Mouse (Mus musculus): ENCODE data around the gene Myo6. TPM values are rescaled to one million over a fixed set of nuclear protein-coding genes. Genes with fewer than 3 reads are reported as not detected.

Myo6 gene
- polyA plus RNA-seq, 1 experiment from 2014 or later, result 23.1 TPM

GRCm38 (mm10) chr9:80333466-80333865, 168.6 kb downstream of the Myo6 start:
- ATAC-seq (no peak), DNase-seq (ENCODE audit: low spot score) (no peak)
- Histone ChIP-seq H3K27me3 (replicated peaks; ENCODE audit: insufficient read depth, low read length) (no peaks in the 10 kb centered on the region), H3K4me1 (ENCODE audit: insufficient read depth, low read depth, low read length) (no peaks in the 10 kb centered on the region; the same call in 1 of the 2 replicates), H3K9me3 (ENCODE audit: low read length) (no peaks in the 10 kb centered on the region), H3K36me3 (ENCODE audit: insufficient read depth, low read length) (no peaks in the 10 kb centered on the region), H3K4me3 (ENCODE audit: low read depth, low read length) (no peak overlapping the region), H3K27ac (ENCODE audit: low read length) (no peak overlapping the region), H3K9ac (replicated peaks; ENCODE audit: low read depth) (no peak overlapping the region), H3K4me2 (replicated peaks; ENCODE audit: low read depth, low read length) (peak overlapping the region; percentile 35)
- no peak for TF ChIP-seq CTCF (IDR thresholded peaks at IDR 0.05)
- no peak for TF ChIP-seq EP300 (IDR thresholded peaks at IDR 0.05)
- 35% methylated on average over 8 of the region's 8 CpGs for WGBS

GRCm38 (mm10) chr9:80333998-80334605, 169.3 kb downstream of the Myo6 start:
- Histone ChIP-seq H3K4me3 (ENCODE audit: low read depth, low read length) (no peak overlapping the region), H3K9me3 (ENCODE audit: low read length) (no peaks in the 10 kb centered on the region), H3K4me2 (replicated peaks; ENCODE audit: low read depth, low read length) (peak overlapping the region; percentile 35), H3K9ac (replicated peaks; ENCODE audit: low read depth) (no peak overlapping the region), H3K36me3 (ENCODE audit: insufficient read depth, low read length) (no peaks in the 10 kb centered on the region), H3K27me3 (replicated peaks; ENCODE audit: insufficient read depth, low read length) (no peaks in the 10 kb centered on the region), H3K4me1 (ENCODE audit: insufficient read depth, low read depth, low read length) (no peaks in the 10 kb centered on the region; the same call in 1 of the 2 replicates), H3K27ac (ENCODE audit: low read length) (no peak overlapping the region)
- TF ChIP-seq EP300 (IDR thresholded peaks at IDR 0.05) (no peak), CTCF (IDR thresholded peaks at IDR 0.05) (no peak)
- WGBS, result 50% methylated on average over 14 of the region's 14 CpGs
- ATAC-seq (no peak), DNase-seq (ENCODE audit: low spot score) (no peak)

GRCm38 (mm10) chr9:80335660-80336357, 171.0 kb downstream of the Myo6 start:
- no peak overlapping the region for H3K9ac ChIP-seq (replicated peaks; ENCODE audit: low read depth)
- no peaks in the 10 kb centered on the region for H3K36me3 ChIP-seq (ENCODE audit: insufficient read depth, low read length)
- H3K4me3 ChIP-seq (ENCODE audit: low read depth, low read length), result no peak overlapping the region
- ATAC-seq (no peak), DNase-seq (ENCODE audit: low spot score) (no peak)
- 71% methylated on average over 13 of the region's 13 CpGs for WGBS
- no peaks in the 10 kb centered on the region; the same call in 1 of the 2 replicates for H3K4me1 ChIP-seq (ENCODE audit: insufficient read depth, low read depth, low read length)
- H3K9me3 ChIP-seq (ENCODE audit: low read length), result no peaks in the 10 kb centered on the region
- TF ChIP-seq EP300 (IDR thresholded peaks at IDR 0.05) (no peak), CTCF (IDR thresholded peaks at IDR 0.05) (no peak)
- H3K27ac ChIP-seq (ENCODE audit: low read length), result no peak overlapping the region
- H3K27me3 ChIP-seq (replicated peaks; ENCODE audit: insufficient read depth, low read length), result no peaks in the 10 kb centered on the region
- no peak overlapping the region for H3K4me2 ChIP-seq (replicated peaks; ENCODE audit: low read depth, low read length)

GRCm38 (mm10) chr9:80338026-80338425, 173.2 kb downstream of the Myo6 start:
- H3K27me3 ChIP-seq (replicated peaks; ENCODE audit: insufficient read depth, low read length), result no peaks in the 10 kb centered on the region
- 71% methylated on average over 6 of the region's 6 CpGs for whole genome bisulfite sequencing
- TF ChIP-seq CTCF (IDR thresholded peaks at IDR 0.05) (no peak), EP300 (IDR thresholded peaks at IDR 0.05) (no peak)
- no peak overlapping the region for H3K4me2 ChIP-seq (replicated peaks; ENCODE audit: low read depth, low read length)
- no peaks in the 10 kb centered on the region for H3K36me3 ChIP-seq (ENCODE audit: insufficient read depth, low read length)
- no peaks in the 10 kb centered on the region for H3K9me3 ChIP-seq (ENCODE audit: low read length)
- H3K4me3 ChIP-seq (ENCODE audit: low read depth, low read length), result no peak overlapping the region
- no peaks in the 10 kb centered on the region for H3K4me1 ChIP-seq (ENCODE audit: insufficient read depth, low read depth, low read length)
- H3K9ac ChIP-seq (replicated peaks; ENCODE audit: low read depth), result no peak overlapping the region
- no peak overlapping the region for H3K27ac ChIP-seq (ENCODE audit: low read length)
- no peak for ATAC-seq
- no peak for DNase-seq (ENCODE audit: low spot score)

GRCm38 (mm10) chr9:80340927-80341326, 176.1 kb downstream of the Myo6 start:
- 74% methylated on average over 1 of the region's 1 CpGs for whole genome bisulfite sequencing
- Histone ChIP-seq H3K27ac (ENCODE audit: low read length) (no peak overlapping the region), H3K9me3 (ENCODE audit: low read length) (no peaks in the 10 kb centered on the region), H3K9ac (replicated peaks; ENCODE audit: low read depth) (no peak overlapping the region), H3K36me3 (ENCODE audit: insufficient read depth, low read length) (no peaks in the 10 kb centered on the region), H3K4me3 (ENCODE audit: low read depth, low read length) (no peak overlapping the region), H3K4me2 (replicated peaks; ENCODE audit: low read depth, low read length) (no peak overlapping the region), H3K27me3 (replicated peaks; ENCODE audit: insufficient read depth, low read length) (no peaks in the 10 kb centered on the region), H3K4me1 (ENCODE audit: insufficient read depth, low read depth, low read length) (no peaks in the 10 kb centered on the region)
- TF ChIP-seq CTCF (IDR thresholded peaks at IDR 0.05) (no peak), EP300 (IDR thresholded peaks at IDR 0.05) (no peak)
- no peak for DNase-seq (ENCODE audit: low spot score)
- ATAC-seq, result no peak

- H3K4me2 ChIP-seq (replicated peaks; ENCODE audit: low read depth, low read length), result no peak overlapping the region
- H3K27me3 ChIP-seq (replicated peaks; ENCODE audit: insufficient read depth, low read length), result no peaks in the 10 kb centered on the region
- ATAC-seq (no peak), DNase-seq (ENCODE audit: low spot score) (no peak)
- no peak overlapping the region for H3K27ac ChIP-seq (ENCODE audit: low read length)
- 97% methylated on average over 16 of the region's 16 CpGs for WGBS
- no peak overlapping the region for H3K4me3 ChIP-seq (ENCODE audit: low read depth, low read length)
- no peaks in the 10 kb centered on the region for H3K4me1 ChIP-seq (ENCODE audit: insufficient read depth, low read depth, low read length)
- H3K36me3 ChIP-seq (ENCODE audit: insufficient read depth, low read length), result no peaks in the 10 kb centered on the region
- no peak overlapping the region for H3K9ac ChIP-seq (replicated peaks; ENCODE audit: low read depth)
- TF ChIP-seq CTCF (IDR thresholded peaks at IDR 0.05) (no peak), EP300 (IDR thresholded peaks at IDR 0.05) (no peak)
- H3K9me3 ChIP-seq (ENCODE audit: low read length), result no peaks in the 10 kb centered on the region
These were observed 176.9 kb downstream of the Myo6 start for GRCm38 (mm10) chr9:80341756-80342155.

Measured in lung, postnatal 0 days (tissue).